Comparison of ENCODE assay signal across 9 mouse cellular contexts in the genomic region with DNA sequence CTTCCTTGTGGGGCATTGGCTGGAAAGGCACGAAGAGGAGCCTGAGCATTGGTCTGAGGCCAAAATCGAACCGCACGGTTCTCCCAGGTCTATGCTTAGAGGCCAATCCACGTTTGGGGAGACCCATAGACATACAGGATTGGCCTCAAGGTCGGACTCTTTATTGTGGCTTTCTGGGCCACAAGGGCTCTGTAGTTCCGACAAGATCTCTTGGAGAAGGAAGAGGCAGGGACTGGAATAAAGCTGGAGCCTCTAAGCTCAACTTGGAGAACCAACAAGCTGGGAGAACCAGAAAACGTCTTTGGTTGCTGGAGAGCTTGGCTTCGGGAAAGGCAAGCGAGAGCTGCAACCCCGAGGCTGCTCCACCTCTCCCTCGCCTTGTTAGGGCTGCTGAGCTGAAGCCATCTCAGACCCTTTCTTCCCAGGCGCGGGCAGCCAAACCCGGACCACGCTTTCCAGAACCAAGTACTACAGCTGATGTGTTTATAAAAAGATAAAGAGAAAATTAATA. TPM values are rescaled to one million over a fixed set of nuclear protein-coding genes. Genes with fewer than 3 reads are reported as not detected.
A peak's percentile ranks its signal among the peaks of the same experiment; 100 is the strongest.
DNase-seq lines count a peak whose midpoint lies in the region; ATAC-seq and TF ChIP-seq lines count a peak whose summit lies in the region.
"Had no signal": no experiment of that assay in that cellular context is flagged by ENCODE, and none has a peak within 500 bp of the region (broad histone marks: within the 10 kb centered on the region; RNA-seq: fewer than 3 reads in every experiment).

No protein-coding gene starts in this region.

- ATAC-seq in heart, embryonic 14.5 days (ENCODE audit: insufficient number of reproducible peaks, insufficient read depth, low FRiP score, low read depth), result no peak
- ATAC-seq in heart, postnatal 0 days (ENCODE audit: insufficient read depth, low read depth), result no peak
- ATAC-seq in midbrain, embryonic 13.5 days, result no peak

- TF ChIP-seq EP300 in heart, postnatal 0 days (IDR thresholded peaks at IDR 0.05; ENCODE audit: low read depth), result no peak

- no peak for TF ChIP-seq CTCF in cerebellum, adult 2 months (IDR thresholded peaks at IDR 0.05; ENCODE audit: borderline replicate concordance, insufficient read depth, low read depth, low read length)
- TF ChIP-seq CTCF in heart, postnatal 0 days (IDR thresholded peaks at IDR 0.05; ENCODE audit: low read depth), result no peak

- WGBS in heart, embryonic 14.5 days, result 2% methylated on average over 16 of the region's 16 CpGs
- WGBS in cerebellum, adult 2 months, result 2% methylated on average over 16 of the region's 16 CpGs
- 3% methylated on average over 16 of the region's 16 CpGs for WGBS in heart, postnatal 0 days
- under 1% methylated on average over 16 of the region's 16 CpGs for WGBS in midbrain, embryonic 13.5 days

- TF ChIP-seq POLR2A in cerebellum, adult 2 months (IDR thresholded peaks at IDR 0.05; ENCODE audit: borderline replicate concordance, insufficient read depth, low read length), result no peak

- H3K4me3 ChIP-seq in heart, embryonic 14.5 days (ENCODE audit: control insufficient read depth in 1 of 2, insufficient read depth in 1 of 2, low read depth in 1 of 2, low read length in 2 of 2), result peak overlapping the region in 1 of 2 experiments; percentile 56; a peak in 1 of 4 replicates
- H3K4me3 ChIP-seq in cerebellum, adult 2 months (replicated peaks; ENCODE audit: insufficient read depth, low read depth, low read length), result peak overlapping the region; percentile 99
- peak overlapping the region; percentile 54 for H3K4me3 ChIP-seq in heart, postnatal 0 days (ENCODE audit: low read depth, low read length)
- H3K4me3 ChIP-seq in midbrain, embryonic 13.5 days (replicated peaks), result peak overlapping the region; percentile 61

- H3K4me2 ChIP-seq in heart, embryonic 14.5 days (ENCODE audit: low read length), result peak overlapping the region; percentile 92; the same call in 1 of the 2 replicates
- no peak overlapping the region for H3K4me2 ChIP-seq in heart, postnatal 0 days (ENCODE audit: low read depth, low read length)
- peak overlapping the region; percentile 71 for H3K4me2 ChIP-seq in midbrain, embryonic 13.5 days (replicated peaks)

- H3K27me3 ChIP-seq in heart, embryonic 14.5 days (ENCODE audit: control insufficient read depth, insufficient read depth, low read length), result peaks cover 100% of the 10 kb centered on the region
- no peaks in the 10 kb centered on the region; the same call in 1 of the 2 replicates for H3K27me3 ChIP-seq in cerebellum, adult 2 months (ENCODE audit: control insufficient read depth, insufficient read depth, low read length)
- H3K27me3 ChIP-seq in heart, postnatal 0 days (ENCODE audit: control insufficient read depth, insufficient read depth, low read length), result peaks cover 99% of the 10 kb centered on the region
- peaks cover 100% of the 10 kb centered on the region for H3K27me3 ChIP-seq in midbrain, embryonic 13.5 days

- H3K27ac ChIP-seq in heart, embryonic 14.5 days (replicated peaks in 1 of 2; ENCODE audit: control insufficient read depth in 1 of 2, insufficient read depth in 1 of 2, low read depth in 2 of 2, low read length in 2 of 2), result no peak overlapping the region
- peak overlapping the region; percentile 97 for H3K27ac ChIP-seq in cerebellum, adult 2 months (ENCODE audit: insufficient read depth, low read length)
- no peak overlapping the region for H3K27ac ChIP-seq in heart, postnatal 0 days (ENCODE audit: low read depth)
- peak overlapping the region; percentile 91 for H3K27ac ChIP-seq in midbrain, embryonic 13.5 days
- H3K27ac ChIP-seq: liver, embryonic 13.5 days had no signal

- no peaks in the 10 kb centered on the region for H3K9me3 ChIP-seq in heart, embryonic 14.5 days (ENCODE audit: control insufficient read depth, low read length)
- H3K9me3 ChIP-seq in heart, postnatal 0 days (replicated peaks; ENCODE audit: control insufficient read depth, low read length), result no peaks in the 10 kb centered on the region
- H3K9me3 ChIP-seq in midbrain, embryonic 13.5 days, result no peaks in the 10 kb centered on the region
- H3K9me3 ChIP-seq: liver, embryonic 13.5 days had no signal

- intact Hi-C loops in heart, postnatal 14 days (cut with DNase I), result no loop called here

- H3K36me3 ChIP-seq in heart, embryonic 14.5 days (ENCODE audit: control insufficient read depth, insufficient read depth, low read length), result no peaks in the 10 kb centered on the region
- no peaks in the 10 kb centered on the region for H3K36me3 ChIP-seq in heart, postnatal 0 days (replicated peaks; ENCODE audit: control insufficient read depth, insufficient read depth, low read length)
- H3K36me3 ChIP-seq in midbrain, embryonic 13.5 days, result 0 out of 2 replicates have a peak, but pooled peaks cover 9% of the 10 kb centered on the region
- H3K36me3 ChIP-seq: liver, embryonic 13.5 days had no signal

- H3K9ac ChIP-seq in heart, embryonic 14.5 days (ENCODE audit: low read length), result no peak overlapping the region
- no peak overlapping the region for H3K9ac ChIP-seq in heart, postnatal 0 days (replicated peaks; ENCODE audit: low read depth, low read length)
- H3K9ac ChIP-seq in midbrain, embryonic 13.5 days (replicated peaks), result peak overlapping the region; percentile 89
- H3K9ac ChIP-seq: liver, embryonic 13.5 days had no signal

- no peak for DNase-seq in heart, postnatal 14 days
- peak; percentile 77 to 78 for DNase-seq in cerebellum, adult 2 months
- DNase-seq in heart, postnatal 0 days (ENCODE audit: low spot score), result no peak
- no peak for DNase-seq in layer of hippocampus, adult 18-20 months (ENCODE audit: low spot score in 2 of 2)
- DNase-seq in urinary bladder, postnatal 4 days (ENCODE audit: low spot score in 2 of 2), result no peak
- no peak for DNase-seq in lung, adult 18-20 months
- DNase-seq: liver, embryonic 13.5 days had no signal

- peaks cover 14 to 26% of the 10 kb centered on the region in 2 experiments for H3K4me1 ChIP-seq in heart, embryonic 14.5 days (ENCODE audit: control insufficient read depth in 2 of 2, insufficient read depth in 2 of 2, low read length in 2 of 2)
- peaks cover 19% of the 10 kb centered on the region for H3K4me1 ChIP-seq in cerebellum, adult 2 months (ENCODE audit: control insufficient read depth, insufficient read depth, low read length)
- 0 out of 2 replicates have a peak, but pooled peaks cover 8% of the 10 kb centered on the region for H3K4me1 ChIP-seq in heart, postnatal 0 days (ENCODE audit: control insufficient read depth, insufficient read depth)
- peaks cover 47% of the 10 kb centered on the region for H3K4me1 ChIP-seq in midbrain, embryonic 13.5 days (replicated peaks)

RNA-seq across cellular contexts. Expression of gene Lhx1, which starts 2.0 kb away (rescaled TPM):
- polyA plus RNA-seq in heart, embryonic 14.5 days (2014; fragmentation: Nextera tagmentation; extraction: Ambion mirVana), result not detected in 2 replicates
- not detected for total RNA-seq in heart, postnatal 14 days (2021)
- 37.3 and 43.9 TPM in 2 replicates for polyA plus RNA-seq in cerebellum, adult 2 months (2012; rRNA removed)
- not detected in 2 replicates for total RNA-seq in heart, postnatal 0 days (2014; rRNA removed; ENCODE audit: low replicate concordance)
- polyA plus RNA-seq in heart, postnatal 0 days (2015; fragmentation: Nextera tagmentation; extraction: Ambion mirVana), result not detected in 2 replicates
- polyA plus RNA-seq in midbrain, embryonic 13.5 days (2015; fragmentation: Nextera tagmentation; extraction: Ambion mirVana), result 57.5 and 62.7 TPM in 2 replicates
- total RNA-seq in layer of hippocampus, adult 18-20 months (2021), result under 1 TPM; 0.27 to 0.28 TPM

RNA-seq across cellular contexts. Expression of gene Aatf, which starts 10.1 kb away (rescaled TPM):
- polyA plus RNA-seq in heart, embryonic 14.5 days (2014; fragmentation: Nextera tagmentation; extraction: Ambion mirVana), result 21.0 and 23.8 TPM in 2 replicates
- 10 to 100 TPM; 11.0 to 12.3 TPM for total RNA-seq in heart, postnatal 14 days (2021)
- polyA plus RNA-seq in cerebellum, adult 2 months (2012; rRNA removed), result 14.0 and 14.1 TPM in 2 replicates
- total RNA-seq in heart, postnatal 0 days (2014; rRNA removed; ENCODE audit: low replicate concordance), result 7.1 and 21.9 TPM in 2 replicates
- polyA plus RNA-seq in heart, postnatal 0 days (2015; fragmentation: Nextera tagmentation; extraction: Ambion mirVana), result 15.9 and 16.3 TPM in 2 replicates
- 59.5 and 60.7 TPM in 2 replicates for polyA plus RNA-seq in midbrain, embryonic 13.5 days (2015; fragmentation: Nextera tagmentation; extraction: Ambion mirVana)
- total RNA-seq in layer of hippocampus, adult 18-20 months (2021), result 10 to 100 TPM; 21.5 to 21.6 TPM

Comparison
In these comparisons a context has a peak if more than half of its experiments do, and no peak if none do; other contexts are left out.
1. H3K27ac ChIP-seq: peak in cerebellum, adult 2 months (single experiment) and midbrain, embryonic 13.5 days (single experiment); none in heart, embryonic 14.5 days (0 of 2) and heart, postnatal 0 days (single experiment).
2. DNase-seq: peak in cerebellum, adult 2 months (2 of 2); none in heart, postnatal 14 days (0 of 2), heart, postnatal 0 days (single experiment), layer of hippocampus, adult 18-20 months (0 of 2), urinary bladder, postnatal 4 days (0 of 2) and lung, adult 18-20 months (0 of 2).
3. RNA of gene Lhx1, which starts 2.0 kb away (polyA plus RNA-seq): 57.5 to 62.7 TPM in midbrain, embryonic 13.5 days and 37.3 to 43.9 TPM in cerebellum, adult 2 months; not detected in heart, postnatal 0 days and not detected in heart, embryonic 14.5 days; every median in the first group is over 10 times any median in the second.